Mouse (Mus musculus) right cerebral cortex, adult 18-20 months (tissue): ENCODE data around the gene Eif4g3.
A peak's percentile ranks its signal among the peaks of the same experiment; 100 is the strongest.
"Not testable (repeated sequence)": the region's sequence is repeated elsewhere in the genome, so short reads cannot be mapped to it uniquely, and the experiment has no call there.

ENCODE experiments used
- DNase-seq: peaks from one replicate; pipeline ENCODE4 v3.0.0; 2022; ENCODE audit warnings: mixed read lengths

Gene Eif4g3

DNA sequence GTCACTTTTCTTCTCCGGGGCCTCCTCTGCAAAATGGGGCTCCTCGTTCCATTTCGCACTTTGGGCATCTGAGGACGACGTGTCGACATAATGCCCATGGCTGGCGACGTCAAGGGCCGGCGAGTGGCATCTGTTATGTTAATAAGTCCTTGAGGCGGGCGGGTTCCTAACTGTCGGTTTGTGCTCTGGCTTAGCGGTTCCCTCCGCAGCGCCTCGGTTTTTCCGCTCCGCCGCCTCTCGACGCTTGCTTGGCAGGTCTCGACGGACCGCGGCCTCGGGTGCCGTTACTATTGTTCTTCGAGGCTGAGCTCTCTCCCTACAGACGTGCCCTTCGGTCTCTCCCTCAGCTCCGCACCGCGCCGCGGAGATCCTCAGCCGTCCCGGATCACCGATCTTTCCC lies at the start of gene Eif4g3:
Gene Eif4g3, plus strand, starts transcription at position 133 of the 400 bp plus-strand sequence.
- DNase-seq: no peak

DNA sequence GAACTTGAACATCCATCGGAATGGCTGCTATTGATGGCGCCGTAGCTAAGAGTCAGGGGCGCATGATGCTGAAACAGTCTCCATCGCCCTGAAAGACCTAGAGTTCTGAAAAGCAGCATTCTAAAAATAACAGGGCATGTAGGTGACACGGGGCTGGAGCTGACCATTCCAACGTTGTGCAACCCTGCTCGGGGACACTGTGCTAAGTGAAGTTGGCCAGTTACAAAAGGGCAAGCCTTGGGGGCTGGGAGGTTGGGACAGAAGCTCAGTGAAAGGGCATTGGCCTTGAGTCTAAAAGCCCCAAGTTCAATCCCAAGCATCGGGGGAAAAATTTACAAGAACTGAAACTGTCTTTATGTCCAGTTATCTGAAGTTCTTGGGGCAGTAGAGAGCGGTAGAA lies 49.3 kb upstream of the Eif4g3 start:
- no peak for DNase-seq

DNA sequence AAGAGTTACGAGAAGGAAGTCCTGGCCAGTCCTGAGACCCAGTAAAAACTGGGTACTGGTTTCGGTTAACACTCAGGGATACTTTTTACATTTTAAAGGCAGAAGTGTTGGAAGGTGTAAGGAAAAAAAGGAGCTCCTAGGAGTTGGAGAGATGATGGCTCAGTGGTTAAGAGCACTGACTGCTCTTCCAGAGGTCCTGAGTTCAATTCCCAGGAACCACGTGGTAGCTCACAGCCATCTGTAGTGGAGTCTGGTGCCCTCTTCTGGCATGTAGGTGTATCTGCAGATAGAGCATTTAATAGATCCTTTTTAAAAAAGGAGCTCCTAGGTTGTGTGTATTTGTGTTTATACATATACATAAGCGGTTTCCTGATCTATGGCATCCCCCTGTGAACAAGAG lies 47.4 kb upstream of the Eif4g3 start:
- DNase-seq: no peak

DNA sequence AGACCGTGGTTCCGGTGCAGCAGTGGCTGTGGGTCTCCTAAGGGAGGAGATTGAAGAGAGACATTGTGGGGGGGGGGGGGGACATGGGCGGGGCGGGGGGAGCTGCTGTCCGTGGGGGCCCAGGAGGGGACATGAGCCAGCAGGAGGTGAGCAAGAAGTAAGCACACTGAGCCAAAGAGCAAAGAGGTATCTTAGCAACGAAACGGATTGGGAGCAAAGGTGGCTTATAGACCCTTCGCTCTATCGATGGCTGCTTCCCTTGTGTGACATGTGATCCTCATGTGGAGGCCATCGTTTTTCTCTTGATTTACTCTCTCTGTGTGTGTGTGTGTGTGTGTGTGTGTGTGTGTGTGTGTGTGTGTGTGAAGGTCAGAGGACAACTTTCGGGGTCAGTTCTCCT lies 46.4 kb upstream of the Eif4g3 start:
- no peak for DNase-seq

DNA sequence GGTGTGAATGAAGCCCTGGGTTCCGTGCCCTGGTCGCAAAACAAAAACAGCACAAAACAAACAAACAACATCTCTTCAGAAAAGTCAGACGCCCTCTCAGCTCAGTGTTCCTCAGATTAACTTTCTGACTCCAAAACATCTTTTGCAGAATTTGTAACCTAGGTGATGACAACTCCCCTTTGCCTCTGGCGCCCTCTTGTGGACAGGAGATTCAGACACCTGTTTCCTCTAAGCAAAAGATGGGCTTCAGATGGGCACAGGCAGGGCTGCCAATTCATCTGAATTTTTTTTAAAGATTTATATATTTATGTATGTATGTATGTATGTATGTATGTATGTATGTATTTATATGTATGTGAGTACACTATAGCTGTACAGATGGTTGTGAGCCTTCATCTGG lies 40.0 kb upstream of the Eif4g3 start:
- peak; percentile 73 for DNase-seq

DNA sequence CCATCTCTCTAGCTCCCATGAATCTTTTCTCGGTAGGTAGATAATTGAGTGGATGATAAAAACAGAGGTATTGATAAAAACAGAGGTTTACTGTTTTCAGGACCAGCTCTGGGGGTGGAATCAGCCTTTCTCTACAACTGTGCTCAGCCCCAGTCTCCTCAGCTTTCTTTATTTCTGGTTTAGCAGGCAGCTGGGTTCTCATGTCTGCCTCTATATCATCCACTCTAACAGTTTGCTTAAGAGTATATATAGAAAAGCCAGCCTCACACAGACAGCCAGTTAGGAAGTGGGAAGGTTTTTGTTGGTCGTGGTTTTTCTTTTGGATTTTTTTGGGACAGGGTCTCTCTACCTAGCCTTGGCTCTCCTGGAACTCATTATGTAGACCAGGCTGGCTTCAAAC lies 38.6 kb upstream of the Eif4g3 start:
- no peak for DNase-seq

DNA sequence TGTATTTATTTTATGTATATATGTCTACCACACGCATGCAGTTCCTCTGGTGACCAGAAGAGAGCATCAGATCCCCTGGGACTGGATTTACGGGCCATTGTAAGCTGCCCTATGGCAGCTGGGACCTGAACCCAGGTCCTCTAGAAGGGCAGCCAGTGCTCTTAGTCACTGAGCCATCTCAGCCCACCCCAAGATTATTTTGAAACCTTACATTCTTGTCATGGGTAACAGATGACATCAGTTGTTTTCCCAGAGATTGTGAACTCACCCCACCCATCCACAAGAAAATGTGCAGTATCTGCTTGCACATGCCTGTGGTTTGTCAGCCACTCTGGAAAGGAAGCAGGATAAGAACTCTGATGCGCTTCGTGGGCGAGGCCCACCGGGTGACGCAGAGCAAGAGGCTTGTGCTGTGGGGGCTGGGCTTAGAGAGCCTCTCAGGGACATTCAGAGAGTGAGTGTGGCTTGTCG lies 37.9 kb upstream of the Eif4g3 start:
- DNase-seq: no peak

DNA sequence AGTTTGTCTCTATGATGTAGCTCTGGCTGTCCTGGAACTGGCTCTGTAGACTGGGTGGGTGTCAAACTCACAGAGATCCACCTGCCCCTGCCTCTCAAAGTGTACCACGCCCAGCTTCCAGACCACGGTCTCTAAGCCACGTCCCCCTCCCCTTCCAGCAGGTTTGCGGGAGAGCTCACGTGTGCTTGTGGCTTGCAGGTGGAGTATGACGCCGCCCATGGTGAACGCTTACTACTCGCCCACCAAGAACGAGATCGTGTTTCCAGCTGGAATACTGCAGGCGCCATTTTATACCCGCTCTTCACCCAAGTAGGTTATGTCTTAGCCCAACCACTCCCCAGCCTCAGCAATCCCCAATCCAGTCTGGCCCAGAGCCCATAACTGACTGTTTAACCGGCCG lies 36.6 kb upstream of the Eif4g3 start:
- DNase-seq: no peak

DNA sequence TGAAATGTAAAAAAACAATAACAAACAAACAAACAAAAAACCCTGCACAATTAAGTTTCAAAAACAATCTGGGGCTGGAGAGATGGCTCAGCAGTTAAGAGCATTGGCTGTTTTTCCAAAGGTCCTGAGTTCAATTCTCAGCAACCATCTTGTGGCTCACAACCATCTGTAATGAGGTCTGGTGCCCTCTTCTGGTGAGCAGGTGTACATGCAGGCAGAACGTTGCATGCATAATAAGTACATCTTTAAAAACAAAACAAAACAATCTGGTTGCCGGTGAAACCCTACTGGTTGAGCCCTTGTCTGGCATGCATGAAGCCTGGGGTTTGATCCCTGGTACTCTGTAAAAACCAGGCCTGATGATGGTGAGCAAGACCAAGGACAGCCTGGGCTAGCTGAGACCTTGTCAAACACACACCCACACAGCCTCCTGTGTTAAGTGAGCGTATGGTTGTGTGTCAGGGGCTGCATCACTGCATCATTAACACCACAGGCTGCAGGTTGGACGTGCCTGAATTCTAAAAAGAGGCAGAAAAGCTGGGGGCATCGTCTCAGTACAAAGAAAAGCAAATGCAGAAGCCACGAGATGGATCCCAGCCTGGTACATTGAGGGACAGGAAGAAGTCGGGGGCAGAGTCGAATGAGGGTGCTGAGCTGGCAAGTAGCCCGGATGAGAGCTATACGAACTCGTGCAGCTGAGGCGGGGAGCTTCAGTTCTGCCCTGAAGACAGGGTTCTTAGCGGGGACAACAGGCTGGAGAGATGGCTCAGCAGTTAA lies 32.7 kb upstream of the Eif4g3 start:
- DNase-seq: peak; percentile 76

DNA sequence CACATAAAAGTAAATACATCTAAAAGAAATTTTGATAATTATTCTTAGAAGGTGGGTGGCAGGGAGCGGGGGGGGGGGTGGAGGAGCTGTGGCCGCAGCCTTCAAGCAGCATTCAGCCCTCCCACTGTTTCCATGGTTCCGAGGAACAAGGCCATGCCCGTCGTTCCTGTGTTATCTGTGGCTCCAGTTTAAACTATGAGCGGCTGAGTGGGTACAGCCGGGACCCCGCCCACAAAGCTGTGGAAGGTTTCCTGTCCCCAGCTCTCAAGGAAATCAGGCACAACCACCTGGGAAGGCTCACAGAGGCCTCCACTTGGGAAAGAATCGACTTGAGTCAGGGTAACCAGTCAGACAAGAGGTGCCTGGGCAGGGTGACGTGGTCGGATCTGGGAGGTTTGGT lies 32.1 kb upstream of the Eif4g3 start:
- no peak for DNase-seq

DNA sequence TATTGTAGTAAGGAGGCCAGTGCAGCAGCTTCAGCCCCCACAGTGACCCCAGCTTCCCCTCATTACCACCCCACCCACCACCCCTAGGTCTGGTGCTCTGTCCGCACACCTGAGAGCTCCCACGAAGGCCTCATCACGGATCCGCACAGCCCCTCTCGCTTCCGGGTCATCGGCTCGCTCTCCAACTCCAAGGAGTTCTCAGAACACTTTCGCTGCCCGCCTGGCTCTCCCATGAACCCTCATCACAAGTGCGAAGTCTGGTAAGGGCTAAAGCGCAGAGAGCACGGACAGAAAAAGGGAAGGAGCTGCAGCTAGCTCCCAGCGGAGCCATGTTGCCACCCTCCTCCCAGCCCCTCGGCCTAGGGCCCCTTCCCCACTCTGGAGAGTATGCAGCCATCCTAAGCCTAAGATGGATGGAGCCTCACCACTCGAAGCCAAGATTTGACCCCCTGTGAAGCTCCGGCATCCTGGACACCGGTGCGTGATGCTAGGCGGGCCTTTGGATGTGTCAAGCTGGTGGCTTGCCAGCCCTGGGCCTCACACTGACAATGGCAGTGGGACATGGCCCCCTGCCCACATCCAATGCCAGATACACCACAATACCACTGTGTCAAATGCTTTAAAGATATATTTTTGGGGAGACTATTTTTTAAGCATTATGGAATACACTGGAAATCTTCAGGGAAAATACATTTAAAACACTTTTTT lies 30.0 kb upstream of the Eif4g3 start:
- no peak for DNase-seq

DNA sequence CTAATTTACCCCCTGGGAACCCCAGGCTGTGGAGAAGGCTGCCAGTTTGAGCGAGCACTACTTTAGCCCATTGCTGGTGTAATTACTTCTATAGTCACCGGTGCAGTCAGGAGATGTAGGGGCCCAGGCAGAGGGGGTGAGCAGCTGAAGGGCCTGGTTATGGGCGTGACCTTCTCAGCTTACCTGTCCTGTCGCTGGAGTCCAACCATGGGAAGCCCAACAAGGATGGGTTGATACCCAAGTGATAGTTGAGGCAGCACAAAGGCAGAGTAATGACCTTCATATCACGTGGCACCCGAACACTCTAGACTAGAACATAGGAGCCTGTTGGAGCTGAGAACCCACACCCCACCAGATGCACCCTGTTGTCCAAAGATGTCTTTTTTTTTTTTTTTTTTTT lies 29.4 kb upstream of the Eif4g3 start:
- DNase-seq: no peak

DNA sequence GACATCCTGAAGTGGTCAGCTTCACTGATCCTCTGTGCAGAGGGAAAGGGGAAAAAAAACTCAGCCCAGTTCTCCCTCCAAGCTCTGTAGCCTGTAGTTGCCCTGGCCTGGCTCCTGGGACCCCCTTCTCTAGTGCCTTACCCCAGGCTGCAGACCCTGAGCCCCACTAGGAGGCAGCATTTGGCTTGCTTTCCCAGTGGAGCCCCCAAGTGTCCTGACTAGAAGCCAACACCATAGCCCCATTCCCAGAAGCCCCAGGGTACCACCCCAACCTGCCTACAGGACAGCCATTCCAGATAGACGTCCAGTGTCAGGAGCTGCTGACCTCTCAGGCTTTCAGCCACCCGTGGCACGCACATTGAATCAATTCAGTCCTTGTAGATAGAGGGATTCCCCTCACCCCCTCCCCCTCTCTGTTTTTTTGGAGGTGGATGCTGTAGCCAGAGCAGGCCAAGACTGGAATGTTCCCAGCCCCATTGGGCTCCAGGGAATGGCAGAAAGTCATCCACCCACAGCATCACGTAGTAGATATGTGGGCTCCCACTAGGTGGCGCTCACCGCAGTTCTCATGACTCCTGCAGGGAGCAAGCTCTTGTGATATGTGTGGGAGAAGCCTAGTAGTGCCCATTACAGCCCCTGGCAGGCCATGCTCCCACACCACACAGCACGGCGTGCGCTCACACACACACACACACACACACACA lies 28.8 kb upstream of the Eif4g3 start:
- peak; percentile 84 for DNase-seq

DNA sequence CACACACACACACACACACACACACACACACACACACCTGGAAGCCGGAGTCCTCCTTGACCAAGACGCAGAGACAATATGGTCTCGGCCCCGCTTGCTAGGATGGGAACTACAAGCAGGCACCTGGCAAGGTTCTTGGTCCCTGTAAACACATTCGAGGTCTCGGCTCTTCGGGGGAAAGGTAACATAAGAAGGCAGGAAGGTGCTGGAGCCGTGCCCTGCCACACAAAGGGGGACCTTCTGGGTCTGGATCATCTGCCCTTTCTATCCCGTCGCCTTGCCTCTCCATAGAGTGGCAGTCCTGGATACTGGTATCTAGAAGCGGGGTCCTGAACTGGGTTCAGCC lies 28.3 kb upstream of the Eif4g3 start:
- DNase-seq: no peak

DNA sequence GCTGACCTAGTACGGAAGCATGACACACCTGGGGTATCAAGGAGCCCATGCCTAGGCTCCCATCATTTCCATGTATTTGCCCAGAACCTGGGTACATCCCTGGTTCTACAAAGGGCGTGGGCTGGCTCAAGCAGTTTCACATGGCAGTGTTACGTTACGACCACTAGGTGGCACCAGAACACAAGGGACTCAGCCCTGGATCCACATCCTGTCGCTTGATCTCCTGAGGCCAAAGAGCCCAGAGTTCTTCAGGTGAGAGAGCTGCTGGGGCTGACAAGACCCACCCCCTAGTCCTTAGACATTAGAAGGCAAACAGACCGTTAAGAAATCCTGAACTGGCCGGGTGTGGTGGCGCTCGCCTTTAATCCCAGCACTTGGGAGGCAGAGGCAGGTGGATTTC lies 24.6 kb upstream of the Eif4g3 start:
- peak; percentile 79 for DNase-seq

DNA sequence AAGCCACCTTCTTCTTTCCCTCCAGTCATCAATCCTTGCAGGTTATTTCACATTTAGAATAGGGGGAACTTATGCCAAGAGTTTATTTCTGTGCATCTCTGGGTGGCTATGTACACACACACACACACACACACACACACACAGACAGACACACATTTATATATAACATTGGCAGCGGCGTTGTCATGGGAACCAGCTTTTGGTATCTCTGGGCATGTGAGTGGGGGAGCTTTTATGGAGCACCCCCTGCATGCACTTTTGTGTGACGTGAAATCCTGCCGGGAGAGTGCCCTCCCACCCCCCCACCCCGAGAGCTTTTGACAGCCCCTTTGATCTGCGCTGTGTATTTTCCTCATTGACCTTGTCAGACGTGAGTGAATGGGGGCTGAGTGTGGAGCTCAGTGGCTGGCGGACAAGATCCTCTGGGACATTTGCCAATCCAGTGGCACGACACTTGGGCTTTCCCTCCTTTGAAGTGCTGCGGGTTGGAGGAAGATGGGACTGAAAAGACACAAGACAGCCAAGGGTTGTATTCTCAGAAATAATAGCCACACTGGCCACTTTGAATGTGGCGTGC lies 22.1 kb upstream of the Eif4g3 start:
- not testable (repeated sequence) for DNase-seq

DNA sequence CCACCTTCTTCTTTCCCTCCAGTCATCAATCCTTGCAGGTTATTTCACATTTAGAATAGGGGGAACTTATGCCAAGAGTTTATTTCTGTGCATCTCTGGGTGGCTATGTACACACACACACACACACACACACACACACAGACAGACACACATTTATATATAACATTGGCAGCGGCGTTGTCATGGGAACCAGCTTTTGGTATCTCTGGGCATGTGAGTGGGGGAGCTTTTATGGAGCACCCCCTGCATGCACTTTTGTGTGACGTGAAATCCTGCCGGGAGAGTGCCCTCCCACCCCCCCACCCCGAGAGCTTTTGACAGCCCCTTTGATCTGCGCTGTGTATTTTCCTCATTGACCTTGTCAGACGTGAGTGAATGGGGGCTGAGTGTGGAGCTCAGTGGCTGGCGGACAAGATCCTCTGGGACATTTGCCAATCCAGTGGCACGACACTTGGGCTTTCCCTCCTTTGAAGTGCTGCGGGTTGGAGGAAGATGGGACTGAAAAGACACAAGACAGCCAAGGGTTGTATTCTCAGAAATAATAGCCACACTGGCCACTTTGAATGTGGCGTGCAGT lies 17.9 kb upstream of the Eif4g3 start:
- not testable (repeated sequence) for DNase-seq

DNA sequence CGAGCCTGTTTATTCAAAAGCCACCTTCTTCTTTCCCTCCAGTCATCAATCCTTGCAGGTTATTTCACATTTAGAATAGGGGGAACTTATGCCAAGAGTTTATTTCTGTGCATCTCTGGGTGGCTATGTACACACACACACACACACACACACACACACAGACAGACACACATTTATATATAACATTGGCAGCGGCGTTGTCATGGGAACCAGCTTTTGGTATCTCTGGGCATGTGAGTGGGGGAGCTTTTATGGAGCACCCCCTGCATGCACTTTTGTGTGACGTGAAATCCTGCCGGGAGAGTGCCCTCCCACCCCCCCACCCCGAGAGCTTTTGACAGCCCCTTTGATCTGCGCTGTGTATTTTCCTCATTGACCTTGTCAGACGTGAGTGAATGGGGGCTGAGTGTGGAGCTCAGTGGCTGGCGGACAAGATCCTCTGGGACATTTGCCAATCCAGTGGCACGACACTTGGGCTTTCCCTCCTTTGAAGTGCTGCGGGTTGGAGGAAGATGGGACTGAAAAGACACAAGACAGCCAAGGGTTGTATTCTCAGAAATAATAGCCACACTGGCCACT lies 13.7 kb upstream of the Eif4g3 start:
- DNase-seq: not testable (repeated sequence)

DNA sequence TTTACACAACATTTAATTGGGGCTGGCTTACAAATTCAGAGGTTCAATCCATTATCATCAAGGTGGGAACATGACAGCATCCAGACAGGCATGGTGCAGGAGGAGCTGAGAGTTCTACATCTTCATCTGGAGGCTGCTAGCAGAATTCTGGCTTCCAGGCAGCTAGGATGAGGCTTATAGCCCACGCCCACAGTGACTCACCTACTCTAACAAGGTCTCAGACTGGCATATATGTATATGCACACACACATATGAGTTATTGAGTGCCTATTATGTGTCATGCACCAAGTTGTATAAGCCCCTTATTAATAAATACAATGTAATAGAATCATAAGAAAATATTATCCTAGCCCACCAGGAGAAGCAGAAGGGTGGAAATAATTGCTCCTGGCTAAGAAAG lies 10.0 kb upstream of the Eif4g3 start:
- DNase-seq: no peak

DNA sequence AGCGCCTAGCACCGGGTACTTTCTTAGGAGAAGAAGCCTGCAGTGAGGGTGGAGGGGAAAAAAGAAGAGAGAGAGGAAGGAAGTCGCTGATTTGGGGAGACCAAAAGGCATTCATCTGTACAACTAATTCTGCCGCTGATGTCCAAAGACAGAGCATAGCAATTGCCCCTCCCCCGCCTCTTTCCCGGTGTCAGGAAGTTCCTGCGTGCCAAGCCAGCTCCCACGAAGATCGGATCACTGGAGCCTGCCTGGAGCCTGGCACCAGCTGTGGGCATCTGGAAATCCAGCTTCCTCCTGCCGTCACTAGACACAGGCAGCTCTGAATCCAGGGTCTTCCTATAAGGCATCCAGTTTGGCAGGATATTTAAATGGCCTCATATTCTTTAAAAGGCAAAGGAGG lies 8.6 kb upstream of the Eif4g3 start:
- DNase-seq: no peak

DNA sequence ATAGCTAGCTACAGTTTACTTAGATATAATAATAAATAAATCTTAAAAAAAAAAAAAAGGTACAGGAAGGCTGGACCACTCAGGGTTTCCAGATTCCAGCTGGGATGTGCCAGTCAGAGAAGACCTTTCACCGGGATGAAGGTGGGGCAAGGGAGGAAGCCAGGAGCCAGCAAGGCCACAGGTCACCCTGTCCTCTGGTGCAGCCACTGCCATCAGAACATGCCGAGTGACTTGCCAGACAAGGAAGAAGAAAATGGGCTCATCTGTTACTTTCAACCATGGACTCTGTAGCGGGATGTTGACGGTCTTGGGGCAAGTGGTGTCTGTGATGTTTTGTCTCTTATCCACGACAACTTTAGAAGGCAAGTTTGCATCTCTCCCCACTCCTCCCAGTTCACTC lies 8.1 kb upstream of the Eif4g3 start:
- no peak for DNase-seq

DNA sequence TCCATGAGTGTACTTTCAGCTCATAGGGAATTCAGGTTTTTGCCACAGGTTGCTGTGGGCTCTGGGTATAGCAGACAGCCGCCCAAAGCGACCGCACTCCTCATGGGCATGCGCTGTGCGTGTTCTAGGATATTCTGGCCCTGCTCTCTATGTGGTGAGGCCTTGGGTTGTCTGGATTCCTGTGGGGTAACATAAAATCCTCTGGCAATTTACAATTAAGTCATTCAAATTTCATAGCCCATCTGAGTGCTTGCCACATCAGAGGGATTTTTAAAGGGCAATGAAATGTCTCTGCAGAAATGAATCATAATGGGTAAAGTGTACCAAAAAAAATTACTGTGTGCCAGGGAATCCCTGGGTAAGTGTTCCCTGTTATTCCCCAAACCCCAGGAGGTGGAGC lies 3.4 kb upstream of the Eif4g3 start:
- DNase-seq: no peak

DNA sequence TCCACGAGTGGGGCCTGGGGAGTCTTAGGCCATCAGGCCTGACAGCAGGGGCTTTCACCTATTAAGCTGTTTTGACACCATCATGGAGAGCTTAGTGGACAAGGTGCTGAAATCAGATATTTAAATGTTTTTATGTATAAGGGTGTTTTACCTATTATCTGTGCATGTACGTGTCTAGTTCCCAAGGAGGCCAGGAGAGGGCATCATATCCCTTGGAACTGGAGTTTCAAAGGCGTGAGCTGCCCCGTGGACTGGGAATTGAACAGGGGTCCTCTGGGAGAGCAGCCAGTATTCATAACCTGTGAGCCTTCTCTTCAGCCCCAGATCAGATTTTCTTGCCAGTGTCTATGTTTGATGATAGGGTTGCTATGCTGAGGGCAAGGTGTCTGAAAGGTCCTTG lies 2.4 kb upstream of the Eif4g3 start:
- DNase-seq: no peak
